Mouse (Mus musculus): ENCODE data around the gene Grxcr1. TPM values are rescaled to one million over a fixed set of nuclear protein-coding genes. Genes with fewer than 3 reads are reported as not detected.

Grxcr1 gene
- polyA plus RNA-seq, 1 experiment = not detected

DNA sequence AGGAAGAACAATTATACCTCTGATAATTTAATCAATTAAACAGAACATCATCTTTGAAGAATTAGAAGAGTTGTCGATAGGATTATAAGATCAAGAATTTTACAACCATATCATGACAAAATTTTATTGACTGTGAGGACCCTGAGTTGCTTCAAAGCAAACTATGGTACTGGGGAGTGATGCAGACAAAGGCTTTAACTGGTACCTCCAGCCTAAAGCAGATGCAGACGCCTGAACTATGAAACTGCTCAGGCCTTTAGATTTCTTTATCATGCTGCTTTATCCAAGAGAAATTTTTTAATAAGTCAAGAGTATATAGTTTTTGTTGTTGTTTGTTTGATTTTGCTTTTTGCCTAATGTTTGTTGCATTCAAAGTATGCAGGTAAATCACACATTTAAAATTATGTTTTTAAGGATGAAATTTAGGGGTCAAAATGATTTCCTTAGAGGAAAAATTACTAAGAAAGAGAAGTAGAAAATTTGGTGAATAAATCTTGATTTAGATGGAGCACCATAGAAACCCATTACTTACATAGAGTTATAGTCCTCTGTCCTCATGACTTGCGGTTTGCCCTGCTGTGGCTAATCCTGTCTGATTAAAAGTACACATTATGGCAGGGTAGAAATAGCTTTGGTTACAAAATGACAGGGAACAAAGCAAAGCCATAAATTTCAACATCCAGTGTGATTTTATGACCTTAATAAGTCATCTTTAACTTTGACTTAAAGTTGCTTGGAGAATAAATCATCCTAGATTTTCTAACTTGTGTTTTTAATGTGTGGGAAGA, 97.4 kb downstream of the Grxcr1 start:
- H3K27ac ChIP-seq (replicated peaks; ENCODE audit: low read depth, low read length) = no peak overlapping the region
- H3K4me3 ChIP-seq (ENCODE audit: insufficient read depth, low read depth, low read length) = no peak overlapping the region
- H3K4me1 ChIP-seq (ENCODE audit: control insufficient read depth, insufficient read depth, insufficient read length, low read length) = no peaks in the 10 kb centered on the region

- Histone ChIP-seq H3K27ac (replicated peaks; ENCODE audit: low read depth, low read length) (no peak overlapping the region), H3K4me1 (ENCODE audit: control insufficient read depth, insufficient read depth, insufficient read length, low read length) (no peaks in the 10 kb centered on the region), H3K4me3 (ENCODE audit: insufficient read depth, low read depth, low read length) (no peak overlapping the region)
Observed at GRCm38 (mm10) chr5:68146818-68147217, 115.2 kb downstream of the Grxcr1 start.

DNA sequence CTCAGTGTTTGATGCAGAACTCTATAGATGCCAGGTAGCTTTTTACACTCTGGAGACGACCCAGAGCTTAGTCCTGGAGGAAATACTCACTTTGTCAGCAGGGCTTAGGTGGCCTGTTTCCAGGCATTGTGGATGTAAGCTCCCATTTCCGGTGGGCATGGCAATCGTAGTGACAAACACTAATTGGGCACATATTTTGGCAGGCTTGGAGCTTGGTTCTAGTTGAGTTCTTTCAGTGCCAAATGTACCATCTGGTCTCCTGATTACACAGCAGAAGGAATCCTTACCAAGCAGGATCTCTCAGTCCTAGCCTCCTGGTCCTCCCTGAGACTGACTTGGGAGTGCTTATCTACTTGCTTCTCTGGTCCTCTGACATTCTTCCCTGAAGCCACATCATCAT, 118.3 kb downstream of the Grxcr1 start:
- Histone ChIP-seq H3K4me3 (ENCODE audit: insufficient read depth, low read depth, low read length) (no peak overlapping the region), H3K4me1 (ENCODE audit: control insufficient read depth, insufficient read depth, insufficient read length, low read length) (no peaks in the 10 kb centered on the region)

DNA sequence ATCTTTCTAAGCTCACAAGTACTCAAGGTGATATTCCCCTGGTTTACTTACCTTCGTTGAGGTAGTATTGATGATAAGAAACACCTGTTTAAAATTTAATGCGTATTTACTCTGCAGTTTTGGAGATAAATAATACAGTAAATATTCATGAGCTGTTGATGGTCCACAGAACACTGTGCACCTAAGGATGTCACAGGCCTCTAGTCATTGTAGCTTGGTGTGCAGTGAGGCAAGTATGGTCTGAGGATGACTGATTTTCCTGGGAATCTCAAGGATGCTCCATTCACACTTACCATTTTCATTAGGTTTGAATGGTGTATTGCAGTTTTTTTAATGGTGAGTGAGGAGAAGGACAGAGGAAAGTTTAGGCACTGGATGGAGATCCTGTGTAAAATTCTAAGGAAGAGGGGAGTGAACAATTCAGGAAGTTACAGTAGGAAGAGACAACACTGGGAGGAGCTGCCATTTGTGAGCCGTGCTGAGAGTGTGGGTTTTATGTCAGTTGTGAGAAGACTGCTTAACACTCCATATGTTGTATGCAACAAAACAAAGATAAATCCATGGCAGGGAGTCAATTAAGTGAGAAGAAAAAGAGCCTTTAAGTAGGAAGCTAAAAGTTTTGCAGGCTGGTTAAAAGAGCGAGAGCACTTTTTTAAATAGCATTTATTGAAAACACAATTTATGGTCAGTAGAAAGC, 118.9 kb downstream of the Grxcr1 start:
- no peaks in the 10 kb centered on the region for H3K4me1 ChIP-seq (ENCODE audit: control insufficient read depth, insufficient read depth, insufficient read length, low read length)
- H3K4me3 ChIP-seq (ENCODE audit: insufficient read depth, low read depth, low read length) = no peak overlapping the region
- no peak overlapping the region for H3K27ac ChIP-seq (replicated peaks; ENCODE audit: low read depth, low read length)

More for the DNA sequence above, 118.3 kb downstream of the Grxcr1 start:
- no peak overlapping the region for H3K27ac ChIP-seq (replicated peaks; ENCODE audit: low read depth, low read length)

GRCm38 (mm10) chr5:68162503-68162902, 130.9 kb downstream of the Grxcr1 start:
- no peaks in the 10 kb centered on the region for H3K4me1 ChIP-seq (ENCODE audit: control insufficient read depth, insufficient read depth, insufficient read length, low read length)
- no peak overlapping the region for H3K27ac ChIP-seq (replicated peaks; ENCODE audit: low read depth, low read length)
- no peak overlapping the region for H3K4me3 ChIP-seq (ENCODE audit: insufficient read depth, low read depth, low read length)

DNA sequence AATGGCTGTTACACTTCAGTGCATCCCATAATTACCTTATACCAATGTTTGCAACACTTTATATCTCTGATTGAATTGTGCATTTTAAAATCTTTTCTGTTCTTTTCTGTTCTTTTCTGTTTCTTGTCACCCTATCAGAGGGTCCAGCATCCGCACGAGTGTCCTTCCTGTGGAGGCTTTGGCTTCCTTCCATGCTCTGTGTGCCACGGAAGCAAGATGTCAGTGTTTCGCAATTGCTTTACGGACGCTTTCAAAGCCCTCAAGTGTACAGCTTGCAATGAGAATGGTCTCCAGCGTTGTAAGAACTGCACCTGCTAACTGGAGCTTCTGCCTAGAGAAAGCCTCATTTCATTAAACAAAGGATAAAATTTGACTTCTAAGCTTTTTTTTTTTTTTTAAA, 134.3 kb downstream of the Grxcr1 start:
- H3K4me1 ChIP-seq (ENCODE audit: control insufficient read depth, insufficient read depth, insufficient read length, low read length) = no peaks in the 10 kb centered on the region
- no peak overlapping the region for H3K4me3 ChIP-seq (ENCODE audit: insufficient read depth, low read depth, low read length)

More for the DNA sequence above, 134.3 kb downstream of the Grxcr1 start:
- H3K27ac ChIP-seq (replicated peaks; ENCODE audit: low read depth, low read length) = no peak overlapping the region

Other genes starting within 250 kb of the Grxcr1 start
- 17.3 and 20.9 TPM in 2 replicates for gene Atp8a1, start 184.4 kb upstream of the Grxcr1 start, polyA plus RNA-seq (2012; ENCODE audit: insufficient read depth, insufficient read length, missing spikeins)
- not detected in 2 replicates for gene Gm5108, start 90.2 kb upstream of the Grxcr1 start, polyA plus RNA-seq (2012; ENCODE audit: insufficient read depth, insufficient read length, missing spikeins)
- gene Gm21905, start 85.4 kb upstream of the Grxcr1 start, polyA plus RNA-seq (2012; ENCODE audit: insufficient read depth, insufficient read length, missing spikeins) = not detected in 2 replicates